Mouse (Mus musculus) stomach, embryonic 15.5 days (tissue): ENCODE measurements around the gene Tnfsfm13. TPM values are rescaled to one million over a fixed set of nuclear protein-coding genes. Genes with fewer than 3 reads are reported as not detected.
A peak's percentile ranks its signal among the peaks of the same experiment; 100 is the strongest.
"Not testable (repeated sequence)": the region's sequence is repeated elsewhere in the genome, so short reads cannot be mapped to it uniquely, and the experiment has no call there.

Experiments
- ATAC-seq: fragments of 200-750 bp; cut with Nextera tagmentation; 2 replicates; pipeline ENCODE4 v1.8.0; 2017; ENCODE audit warnings: low read depth, moderate number of reproducible peaks, moderate TSS enrichment; ENCODE audit not compliant: insufficient read depth, low FRiP score
- H3K27ac ChIP-seq: fragments of 300-500 bp; sonication (generic); 2 replicates; pipeline ENCODE4 v1.5.1; 2015; ENCODE audit warnings: mild to moderate bottlenecking, inconsistent platforms
- H3K27me3 ChIP-seq: fragments of 300-500 bp; sonication (generic); replicated peaks from 2 replicates; pipeline ENCODE4 v1.6.1; 2015; ENCODE audit warnings: inconsistent platforms
- H3K36me3 ChIP-seq: fragments of 300-500 bp; sonication (generic); 2 replicates; pipeline ENCODE4 v1.6.1; 2015; ENCODE audit warnings: inconsistent platforms
- H3K4me1 ChIP-seq: fragments of 300-500 bp; sonication (generic); 2 replicates; pipeline ENCODE4 v1.6.1; 2015; ENCODE audit warnings: inconsistent platforms
- H3K4me2 ChIP-seq: fragments of 300-500 bp; sonication (generic); 2 replicates; pipeline ENCODE4 v1.6.1; 2015; ENCODE audit warnings: mild to moderate bottlenecking, inconsistent platforms
- H3K4me3 ChIP-seq: fragments of 300-500 bp; sonication (generic); replicated peaks from 2 replicates; pipeline ENCODE4 v1.5.1; 2015; ENCODE audit warnings: inconsistent platforms
- H3K9ac ChIP-seq: fragments of 300-500 bp; sonication (generic); 2 replicates; pipeline ENCODE4 v1.6.1; 2015; ENCODE audit warnings: inconsistent platforms
- H3K9me3 ChIP-seq: fragments of 300-500 bp; sonication (generic); 2 replicates; pipeline ENCODE4 v1.6.1; 2016; ENCODE audit warnings: inconsistent platforms
- WGBS: fragments of 180-500 bp; shearing (Covaris S2); methylation state at CpG from one replicate; pipeline ENCODE4 v1.1.7; 2015; 5-methylcytosine and 5-hydroxymethylcytosine counted together
- polyA plus RNA-seq: library from polyadenylated mRNA; unstranded; fragments of >200 nt; fragmentation: Nextera tagmentation; extraction: Ambion mirVana; gene quantifications from 2 replicates; pipeline ENCODE4 v1.2.1, GENCODE M21; 2015

The Tnfsfm13 gene
- polyA plus RNA-seq, 1 experiment from 2014 or later: 3.5 TPM

GRCm38 (mm10) chr11:69702886-69703285 is 7.0 kb upstream of the Tnfsfm13 start:
- H3K36me3 ChIP-seq, H3K4me1 ChIP-seq, H3K27ac ChIP-seq, ATAC-seq, H3K27me3 ChIP-seq, H3K9me3 ChIP-seq, H3K4me3 ChIP-seq, H3K4me2 ChIP-seq, H3K9ac ChIP-seq: not testable (repeated sequence)
- 89% methylated on average over 10 of the region's 10 CpGs for WGBS

- no peak overlapping the region for H3K4me2 ChIP-seq
- H3K9ac ChIP-seq: no peak overlapping the region
- WGBS: 33% methylated on average over 1 of the region's 1 CpGs
- no peak overlapping the region for H3K27ac ChIP-seq
- no peaks in the 10 kb centered on the region for H3K27me3 ChIP-seq
- H3K36me3 ChIP-seq: no peaks in the 10 kb centered on the region
- H3K4me3 ChIP-seq: no peak overlapping the region
- H3K4me1 ChIP-seq: peaks cover 10% of the 10 kb centered on the region; the same call in 1 of the 2 replicates
- no peak for ATAC-seq
- no peaks in the 10 kb centered on the region for H3K9me3 ChIP-seq
Observed at GRCm38 (mm10) chr11:69699595-69699994, 3.7 kb upstream of the Tnfsfm13 start.

- H3K27ac ChIP-seq: no peak overlapping the region
- H3K9me3 ChIP-seq: no peaks in the 10 kb centered on the region
- no peaks in the 10 kb centered on the region for H3K27me3 ChIP-seq
- no peak for ATAC-seq
- H3K4me3 ChIP-seq: no peak overlapping the region
- no peak overlapping the region for H3K4me2 ChIP-seq
- peaks cover 10% of the 10 kb centered on the region; the same call in 1 of the 2 replicates for H3K4me1 ChIP-seq
- H3K36me3 ChIP-seq: no peaks in the 10 kb centered on the region
- H3K9ac ChIP-seq: no peak overlapping the region
- WGBS: 73% methylated on average over 5 of the region's 5 CpGs
Observed at GRCm38 (mm10) chr11:69698574-69698973, 2.7 kb upstream of the Tnfsfm13 start.

GRCm38 (mm10) chr11:69697396-69697795 is 1.5 kb upstream of the Tnfsfm13 start:
- Histone ChIP-seq H3K9ac (no peak overlapping the region), H3K4me2 (no peak overlapping the region), H3K9me3 (no peaks in the 10 kb centered on the region), H3K27me3 (no peaks in the 10 kb centered on the region), H3K4me3 (no peak overlapping the region), H3K27ac (no peak overlapping the region), H3K36me3 (no peaks in the 10 kb centered on the region), H3K4me1 (peaks cover 10% of the 10 kb centered on the region; the same call in 1 of the 2 replicates)
- no peak for ATAC-seq
- 89% methylated on average over 3 of the region's 3 CpGs for WGBS

- H3K27ac ChIP-seq: peak overlapping the region; percentile 74; the same call in 1 of the 2 replicates
- peaks cover 10% of the 10 kb centered on the region; the same call in 1 of the 2 replicates for H3K4me1 ChIP-seq
- peak overlapping the region; percentile 64 for H3K4me3 ChIP-seq
- peak overlapping the region; percentile 58 for H3K9ac ChIP-seq
- peak overlapping the region; percentile 92 for H3K4me2 ChIP-seq
- no peaks in the 10 kb centered on the region for H3K27me3 ChIP-seq
- H3K9me3 ChIP-seq: no peaks in the 10 kb centered on the region
- 31% methylated on average over 6 of the region's 6 CpGs for WGBS
- H3K36me3 ChIP-seq: no peaks in the 10 kb centered on the region
- no peak for ATAC-seq
Observed at GRCm38 (mm10) chr11:69695046-69695360, 895 bp downstream of the Tnfsfm13 start.

- peaks cover 10% of the 10 kb centered on the region; the same call in 1 of the 2 replicates for H3K4me1 ChIP-seq
- ATAC-seq: no peak
- no peaks in the 10 kb centered on the region for H3K9me3 ChIP-seq
- no peak overlapping the region for H3K4me2 ChIP-seq
- no peak overlapping the region for H3K4me3 ChIP-seq
- WGBS: 54% methylated on average over 11 of the region's 11 CpGs
- no peak overlapping the region for H3K9ac ChIP-seq
- H3K36me3 ChIP-seq: no peaks in the 10 kb centered on the region
- no peak overlapping the region for H3K27ac ChIP-seq
- no peaks in the 10 kb centered on the region for H3K27me3 ChIP-seq
Observed at GRCm38 (mm10) chr11:69693421-69693965, 2.4 kb downstream of the Tnfsfm13 start.

GRCm38 (mm10) chr11:69692863-69693262 is 3.0 kb downstream of the Tnfsfm13 start:
- no peak overlapping the region for H3K27ac ChIP-seq

GRCm38 (mm10) chr11:69692196-69692811 is 3.6 kb downstream of the Tnfsfm13 start:
- H3K4me3 ChIP-seq: no peak overlapping the region
- no peak for ATAC-seq
- peaks cover 10% of the 10 kb centered on the region; the same call in 1 of the 2 replicates for H3K4me1 ChIP-seq
- H3K4me2 ChIP-seq: no peak overlapping the region
- no peaks in the 10 kb centered on the region for H3K9me3 ChIP-seq
- H3K36me3 ChIP-seq: no peaks in the 10 kb centered on the region
- no peak overlapping the region for H3K27ac ChIP-seq
- 71% methylated on average over 9 of the region's 9 CpGs for WGBS
- no peak overlapping the region for H3K9ac ChIP-seq
- H3K27me3 ChIP-seq: no peaks in the 10 kb centered on the region

More at GRCm38 (mm10) chr11:69692863-69693262, 3.0 kb downstream of the Tnfsfm13 start:
- no peak overlapping the region for H3K9ac ChIP-seq
- peaks cover 10% of the 10 kb centered on the region; the same call in 1 of the 2 replicates for H3K4me1 ChIP-seq
- H3K9me3 ChIP-seq: no peaks in the 10 kb centered on the region
- no peak; the same call in 1 of the 2 replicates for ATAC-seq
- no peaks in the 10 kb centered on the region for H3K27me3 ChIP-seq
- H3K36me3 ChIP-seq: no peaks in the 10 kb centered on the region
- no peak overlapping the region for H3K4me2 ChIP-seq
- 75% methylated on average over 6 of the region's 6 CpGs for WGBS
- H3K4me3 ChIP-seq: no peak overlapping the region

GRCm38 (mm10) chr11:69689891-69690290 is 6.0 kb downstream of the Tnfsfm13 start:
- Histone ChIP-seq H3K27ac (no peak overlapping the region), H3K9me3 (no peaks in the 10 kb centered on the region), H3K4me2 (no peak overlapping the region), H3K9ac (no peak overlapping the region), H3K27me3 (no peaks in the 10 kb centered on the region), H3K4me3 (no peak overlapping the region), H3K36me3 (no peaks in the 10 kb centered on the region), H3K4me1 (peaks cover 17% of the 10 kb centered on the region)
- ATAC-seq: no peak
- 77% methylated on average over 1 of the region's 1 CpGs for WGBS

GRCm38 (mm10) chr11:69687061-69687460 is 8.8 kb downstream of the Tnfsfm13 start:
- 50% methylated on average over 5 of the region's 5 CpGs for WGBS
- Histone ChIP-seq H3K27me3 (no peaks in the 10 kb centered on the region), H3K4me1 (peaks cover 31% of the 10 kb centered on the region), H3K27ac (peak overlapping the region; percentile 27; the same call in 1 of the 2 replicates), H3K9me3 (no peaks in the 10 kb centered on the region), H3K4me2 (no peak overlapping the region), H3K36me3 (no peaks in the 10 kb centered on the region), H3K9ac (no peak overlapping the region), H3K4me3 (no peak overlapping the region)
- ATAC-seq: no peak

- no peak overlapping the region for H3K9ac ChIP-seq
- peak overlapping the region; percentile 80; the same call in 1 of the 2 replicates for H3K27ac ChIP-seq
Observed at GRCm38 (mm10) chr11:69686377-69686776, 9.5 kb downstream of the Tnfsfm13 start.

GRCm38 (mm10) chr11:69685526-69686148 is 10.3 kb downstream of the Tnfsfm13 start, which contains the start of gene Tnfsf13:
Gene Tnfsf13 (minus strand): TSS chr11:69685784.
- WGBS: 55% methylated on average over 10 of the region's 10 CpGs
- no peak within 1 kb of the TSS for H3K9ac ChIP-seq

More at GRCm38 (mm10) chr11:69686377-69686776, 9.5 kb downstream of the Tnfsfm13 start:
- Histone ChIP-seq H3K4me3 (no peak overlapping the region), H3K27me3 (no peaks in the 10 kb centered on the region), H3K4me1 (peaks cover 31% of the 10 kb centered on the region), H3K4me2 (peak overlapping the region; percentile 19; the same call in 1 of the 2 replicates), H3K9me3 (no peaks in the 10 kb centered on the region), H3K36me3 (no peaks in the 10 kb centered on the region)
- 13% methylated on average over 4 of the region's 4 CpGs for WGBS
- ATAC-seq: no peak

More at GRCm38 (mm10) chr11:69685526-69686148, 10.3 kb downstream of the Tnfsfm13 start, which contains the start of gene Tnfsf13:
- H3K36me3 ChIP-seq: no peaks in the 10 kb centered on the region
- peaks cover 37% of the 10 kb centered on the region for H3K4me1 ChIP-seq
- H3K4me2 ChIP-seq: peak within 1 kb of the TSS; percentile 19; the same call in 1 of the 2 replicates
- no peaks in the 10 kb centered on the region for H3K9me3 ChIP-seq
- no peaks in the 10 kb centered on the region for H3K27me3 ChIP-seq
- H3K27ac ChIP-seq: peak within 1 kb of the TSS; percentile 80
- H3K4me3 ChIP-seq: no peak within 1 kb of the TSS
- ATAC-seq: no peak
